Mouse (Mus musculus) liver, adult 2 months (tissue): ENCODE results near the gene Gabra2.

Experiments used
- CTCF ChIP-seq: fragments of 200-500 bp; IDR thresholded peaks from 2 replicates; pipeline ENCODE4 v1.5.1; 2011; ENCODE audit warnings: low read depth, low read length, control low read depth
- POLR2A ChIP-seq: fragments of 200-500 bp; IDR thresholded peaks from 2 replicates; pipeline ENCODE4 v1.6.1; 2011; ENCODE audit warnings: low read length, control low read depth; ENCODE audit not compliant: insufficient read depth; ENCODE audit errors: extremely low read depth

DNA sequence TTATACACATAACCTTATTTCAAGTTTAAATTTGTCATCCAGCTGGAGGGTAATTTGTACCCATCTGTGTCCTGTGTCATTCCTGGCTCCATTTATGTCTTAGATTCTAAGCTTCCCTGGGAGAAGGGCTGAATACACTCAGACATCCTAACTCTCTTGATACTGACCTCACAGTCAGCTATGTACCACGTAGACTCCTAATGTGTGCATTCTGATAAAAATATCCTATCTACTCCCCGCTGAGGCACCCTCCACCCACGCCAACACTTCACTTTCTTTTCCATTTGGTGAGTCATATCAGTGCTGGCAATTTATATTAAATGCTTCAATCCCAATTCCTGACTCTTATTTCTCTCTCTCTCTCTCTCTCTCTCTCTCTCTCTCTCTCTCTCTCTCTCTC lies 34.0 kb downstream of the Gabra2 start:
- TF ChIP-seq CTCF = no peak
- TF ChIP-seq POLR2A = no peak
